Mouse (Mus musculus): Measurements from ENCODE around the gene Cdc45.

DNA sequence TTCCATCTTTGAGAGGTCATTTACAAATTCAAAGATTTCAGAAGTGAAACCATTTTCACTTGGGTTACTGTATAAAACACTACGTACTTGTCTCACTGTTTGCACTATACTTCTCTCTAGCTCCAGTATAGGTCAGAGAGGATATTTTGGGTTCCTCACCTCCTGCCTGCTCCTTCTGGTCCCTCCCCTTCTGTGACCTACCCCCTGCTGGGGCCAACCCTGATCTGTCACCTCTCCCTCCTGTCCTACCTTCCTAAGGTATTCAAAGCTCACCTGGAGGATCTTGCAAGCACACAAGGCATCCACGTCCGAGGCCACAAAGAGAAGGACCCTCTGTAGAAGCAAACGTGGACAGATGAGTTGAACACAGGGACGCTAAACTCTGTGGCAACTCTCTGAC lies 755 bp downstream of the Cdc45 start:
- no peak for TF ChIP-seq CTCF (IDR thresholded peaks at IDR 0.05; ENCODE audit: insufficient read depth, low read depth, low read length)
- TF ChIP-seq POLR2A (IDR thresholded peaks at IDR 0.05; ENCODE audit: insufficient read depth, low read depth, low read length), result no peak
